Mouse (Mus musculus) C2C12 (cell line): ENCODE results near the gene Mcm9. TPM values are rescaled to one million over a fixed set of nuclear protein-coding genes. Genes with fewer than 3 reads are reported as not detected.

ENCODE experiments used
- H3K27me3 ChIP-seq: one replicate; pipeline ENCODE4 v1.6.1; 2011; ENCODE audit not compliant: control insufficient read depth, insufficient read depth, insufficient read length
- H3K36me3 ChIP-seq: one replicate; pipeline ENCODE4 v1.6.1; 2011; ENCODE audit not compliant: control insufficient read depth, insufficient read depth
- H3K4me3 ChIP-seq: one replicate; pipeline ENCODE4 v1.5.1; 2011; ENCODE audit warnings: mild to moderate bottlenecking, control low read depth; ENCODE audit not compliant: poor library complexity, insufficient read depth, severe bottlenecking
- H3K79me2 ChIP-seq: one replicate; pipeline ENCODE4 v1.6.1; 2011; ENCODE audit not compliant: control insufficient read depth, insufficient read depth
- H3K79me3 ChIP-seq: one replicate; pipeline ENCODE4 v1.6.1; 2011; ENCODE audit warnings: low read depth, control low read depth
- H3ac ChIP-seq: one replicate; pipeline ENCODE3; 2011; ENCODE audit warnings: low read depth; ENCODE audit not compliant: control insufficient read depth, insufficient read length
- CEBPB ChIP-seq: IDR thresholded peaks from one replicate; pipeline ENCODE4 v1.6.1; 2011; ENCODE audit warnings: low read depth, mild to moderate bottlenecking, control low read depth, moderate library complexity
- CTCF ChIP-seq: IDR thresholded peaks from one replicate; pipeline ENCODE4 v1.5.1; 2011; ENCODE audit not compliant: control insufficient read depth, insufficient read depth, insufficient read length
- FOSL1 ChIP-seq: IDR thresholded peaks from one replicate; pipeline ENCODE4 v1.8.0; 2011; ENCODE audit warnings: mild to moderate bottlenecking, low read length; ENCODE audit not compliant: poor library complexity, insufficient read depth, severe bottlenecking
- MAX ChIP-seq: IDR thresholded peaks from one replicate; pipeline ENCODE4 v1.6.1; 2011; ENCODE audit warnings: mild to moderate bottlenecking, control low read depth
- MYOD1 ChIP-seq: IDR thresholded peaks from one replicate; pipeline ENCODE4 v1.6.1; 2011; ENCODE audit warnings: low read depth; ENCODE audit not compliant: control insufficient read depth, insufficient read length
- MYOG ChIP-seq: IDR thresholded peaks from one replicate; pipeline ENCODE4 v1.6.1; 2011; ENCODE audit not compliant: control insufficient read depth, insufficient read length; ENCODE audit errors: extremely low read depth
- USF1 ChIP-seq: IDR thresholded peaks from one replicate; pipeline ENCODE4 v1.6.1; 2011; ENCODE audit warnings: low read depth, mild to moderate bottlenecking, control low read depth, moderate library complexity
- polyA plus RNA-seq: library from polyadenylated mRNA; unstranded; fragments of >200 nt; fragmentation: generic; extraction: Trizol; gene quantifications from one replicate; pipeline ENCODE4 v1.2.1, GENCODE M21; 2012; ENCODE audit warnings: missing spikeins

The Mcm9 gene
- polyA plus RNA-seq, 1 experiment: 3.9 TPM

- Histone ChIP-seq H3ac (no peak overlapping the region), H3K79me2 (no peaks in the 10 kb centered on the region), H3K4me3 (no peak overlapping the region), H3K27me3 (no peaks in the 10 kb centered on the region), H3K79me3 (no peaks in the 10 kb centered on the region), H3K36me3 (no peaks in the 10 kb centered on the region)
- no peak for TF ChIP-seq MYOD1
- TF ChIP-seq CTCF: no peak
- no peak for TF ChIP-seq CEBPB
- TF ChIP-seq MAX: no peak
- TF ChIP-seq FOSL1: no peak
- TF ChIP-seq MYOG: no peak
- TF ChIP-seq USF1: no peak
These were observed 102.9 kb downstream of the Mcm9 start for GRCm38 (mm10) chr10:53527344-53527743.

- H3K79me3 ChIP-seq: no peaks in the 10 kb centered on the region
- H3K36me3 ChIP-seq: no peaks in the 10 kb centered on the region
- H3K79me2 ChIP-seq: no peaks in the 10 kb centered on the region
- H3ac ChIP-seq: no peak overlapping the region
- H3K27me3 ChIP-seq: no peaks in the 10 kb centered on the region
- no peak overlapping the region for H3K4me3 ChIP-seq
- no peak for TF ChIP-seq FOSL1
- no peak for TF ChIP-seq MYOG
- TF ChIP-seq USF1: no peak
- no peak for TF ChIP-seq MYOD1
- TF ChIP-seq CTCF: no peak
- no peak for TF ChIP-seq MAX
- TF ChIP-seq CEBPB: no peak
These were observed 103.9 kb downstream of the Mcm9 start for GRCm38 (mm10) chr10:53526350-53526749.

- H3K27me3 ChIP-seq: no peaks in the 10 kb centered on the region
- no peaks in the 10 kb centered on the region for H3K36me3 ChIP-seq
- TF ChIP-seq MYOG (no peak), MAX (no peak), MYOD1 (no peak), CTCF (no peak), CEBPB (no peak), FOSL1 (no peak), USF1 (no peak)
- H3K79me2 ChIP-seq: no peaks in the 10 kb centered on the region
- H3K4me3 ChIP-seq: no peak overlapping the region
- H3K79me3 ChIP-seq: no peaks in the 10 kb centered on the region
- H3ac ChIP-seq: no peak overlapping the region
These were observed 104.8 kb downstream of the Mcm9 start for GRCm38 (mm10) chr10:53525265-53525976.

- Histone ChIP-seq H3K79me3 (no peaks in the 10 kb centered on the region), H3ac (no peak overlapping the region), H3K4me3 (no peak overlapping the region), H3K36me3 (no peaks in the 10 kb centered on the region), H3K27me3 (no peaks in the 10 kb centered on the region), H3K79me2 (no peaks in the 10 kb centered on the region)
- TF ChIP-seq CEBPB (no peak), MYOD1 (no peak), USF1 (no peak)
These were observed 110.9 kb downstream of the Mcm9 start for GRCm38 (mm10) chr10:53519068-53519954.

DNA sequence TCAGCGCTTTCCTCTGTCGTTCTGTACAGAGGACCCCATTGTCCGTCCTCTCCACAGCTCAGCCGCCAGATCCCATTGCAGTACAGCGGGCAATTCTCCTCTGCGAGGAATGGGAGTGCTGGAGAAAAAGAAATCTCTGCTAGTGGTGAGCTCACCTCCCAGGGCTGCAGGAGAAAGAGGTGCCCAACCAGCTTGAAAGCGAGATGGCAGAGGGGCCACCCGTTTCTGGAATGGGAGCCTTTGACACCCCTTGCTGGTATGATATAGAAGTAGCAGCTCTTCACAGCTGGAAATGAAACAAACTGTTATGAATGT is 111.7 kb downstream of the Mcm9 start:
- H3K36me3 ChIP-seq: no peaks in the 10 kb centered on the region
- H3ac ChIP-seq: no peak overlapping the region
- H3K27me3 ChIP-seq: no peaks in the 10 kb centered on the region
- no peak overlapping the region for H3K4me3 ChIP-seq
- TF ChIP-seq MYOD1 (no peak), CEBPB (no peak), CTCF (no peak), MYOG (no peak), MAX (no peak), USF1 (no peak), FOSL1 (no peak)
- H3K79me3 ChIP-seq: no peaks in the 10 kb centered on the region
- H3K79me2 ChIP-seq: no peaks in the 10 kb centered on the region

GRCm38 (mm10) chr10:53517770-53518598 is 112.3 kb downstream of the Mcm9 start:
- no peaks in the 10 kb centered on the region for H3K79me2 ChIP-seq
- H3K79me3 ChIP-seq: no peaks in the 10 kb centered on the region
- no peaks in the 10 kb centered on the region for H3K27me3 ChIP-seq
- H3K4me3 ChIP-seq: no peak overlapping the region
- no peak overlapping the region for H3ac ChIP-seq
- H3K36me3 ChIP-seq: no peaks in the 10 kb centered on the region
- TF ChIP-seq MYOD1: no peak
- no peak for TF ChIP-seq MAX
- no peak for TF ChIP-seq CTCF
- TF ChIP-seq USF1: no peak
- TF ChIP-seq FOSL1: no peak
- no peak for TF ChIP-seq MYOG
- no peak for TF ChIP-seq CEBPB
